Mouse (Mus musculus): ENCODE measurements around the gene Slc35a3. TPM values are rescaled to one million over a fixed set of nuclear protein-coding genes. Genes with fewer than 3 reads are reported as not detected.
A peak's percentile ranks its signal among the peaks of the same experiment; 100 is the strongest.

Slc35a3 gene
- polyA plus RNA-seq, 2 experiments, result 9.6 to 20.7 TPM

DNA sequence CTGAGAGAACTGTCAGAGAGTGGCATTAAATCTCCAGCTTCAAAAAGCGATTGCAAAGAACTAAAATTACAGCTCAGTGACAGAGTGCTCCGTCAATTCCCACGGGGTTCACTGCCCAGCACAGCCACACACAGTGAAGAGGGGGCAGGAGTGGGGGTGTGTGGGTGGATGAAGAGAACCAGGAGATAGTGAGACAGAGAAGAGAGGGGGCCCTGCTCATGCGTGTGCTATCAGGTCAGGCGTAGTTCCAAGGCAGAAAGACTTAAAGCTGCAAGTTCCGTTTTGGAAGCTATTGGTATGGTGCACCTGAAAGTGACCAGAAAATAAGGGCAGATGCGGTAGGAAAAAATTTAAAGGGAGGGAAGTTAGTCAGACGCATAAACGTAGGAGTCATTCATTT is 1.7 kb downstream of the Slc35a3 start:
- Histone ChIP-seq H3K4me3 (replicated peaks; ENCODE audit: low read length) (peak overlapping the region; percentile 96), H3K4me1 (ENCODE audit: control insufficient read depth, insufficient read depth, low read length) (peaks cover 10% of the 10 kb centered on the region), H3K27me3 (ENCODE audit: control insufficient read depth, insufficient read depth, low read length) (no peaks in the 10 kb centered on the region), H3K9me3 (ENCODE audit: control insufficient read depth, low read length) (no peaks in the 10 kb centered on the region), H3K36me3 (ENCODE audit: control insufficient read depth, insufficient read depth, low read length) (peaks cover 9% of the 10 kb centered on the region; the same call in 1 of the 2 replicates), H3K27ac (replicated peaks; ENCODE audit: low read depth, low read length) (no peak overlapping the region), H3K9ac (ENCODE audit: low read depth, low read length, severe bottlenecking) (peak overlapping the region; percentile 95; the same call in 1 of the 2 replicates), H3K4me2 (replicated peaks; ENCODE audit: low read depth, low read length, severe bottlenecking) (peak overlapping the region; percentile 70)
- ATAC-seq (ENCODE audit: low FRiP score, low read depth) (no peak), DNase-seq (ENCODE audit: low spot score) (no peak)
- WGBS, result 45% methylated on average over 9 of the region's 9 CpGs
- no peak for TF ChIP-seq POLR2A (IDR thresholded peaks at IDR 0.05; ENCODE audit: borderline replicate concordance, extremely low read depth, insufficient read depth, insufficient read length)

DNA sequence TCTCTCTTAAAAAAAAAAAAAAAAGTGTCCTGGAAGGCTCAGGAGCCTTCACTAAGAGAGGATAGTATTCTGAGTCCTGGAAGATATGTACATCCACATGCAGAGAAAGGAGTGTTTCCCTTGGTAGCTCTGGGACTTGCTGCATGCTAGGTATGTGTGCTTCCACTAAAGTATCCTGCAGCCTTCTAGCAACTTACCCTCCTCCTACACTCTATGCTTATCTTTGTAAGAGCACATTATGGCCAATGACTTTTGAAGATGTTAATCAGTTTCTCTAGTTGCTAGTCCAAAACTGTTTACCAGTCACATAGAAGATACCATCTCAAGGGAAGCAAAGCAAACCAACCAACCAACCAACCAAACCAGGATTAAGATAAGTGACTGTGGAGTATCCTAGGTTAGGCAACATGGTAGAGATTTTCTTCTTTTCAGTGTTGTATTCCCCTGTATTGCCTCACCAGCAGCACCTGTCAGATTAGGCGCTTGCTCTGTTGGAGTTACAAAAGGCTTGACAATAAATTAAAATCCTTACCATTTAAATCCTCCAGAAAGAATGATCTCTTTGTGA is 6.9 kb downstream of the Slc35a3 start:
- Histone ChIP-seq H3K27ac (replicated peaks; ENCODE audit: low read depth, low read length) (no peak overlapping the region), H3K9me3 (ENCODE audit: control insufficient read depth, low read length) (no peaks in the 10 kb centered on the region), H3K4me1 (ENCODE audit: control insufficient read depth, insufficient read depth, low read length) (peaks cover under 1% of the 10 kb centered on the region; the same call in 1 of the 2 replicates), H3K27me3 (ENCODE audit: control insufficient read depth, insufficient read depth, low read length) (no peaks in the 10 kb centered on the region), H3K4me2 (replicated peaks; ENCODE audit: low read depth, low read length, severe bottlenecking) (no peak overlapping the region), H3K36me3 (ENCODE audit: control insufficient read depth, insufficient read depth, low read length) (peaks cover 13% of the 10 kb centered on the region; the same call in 1 of the 2 replicates), H3K9ac (ENCODE audit: low read depth, low read length, severe bottlenecking) (no peak overlapping the region), H3K4me3 (replicated peaks; ENCODE audit: low read length) (no peak overlapping the region)
- ATAC-seq (ENCODE audit: low FRiP score, low read depth) (no peak), DNase-seq (ENCODE audit: low spot score) (no peak)
- 91% methylated on average over 1 of the region's 1 CpGs for WGBS
- TF ChIP-seq POLR2A (IDR thresholded peaks at IDR 0.05; ENCODE audit: borderline replicate concordance, extremely low read depth, insufficient read depth, insufficient read length), result no peak

DNA sequence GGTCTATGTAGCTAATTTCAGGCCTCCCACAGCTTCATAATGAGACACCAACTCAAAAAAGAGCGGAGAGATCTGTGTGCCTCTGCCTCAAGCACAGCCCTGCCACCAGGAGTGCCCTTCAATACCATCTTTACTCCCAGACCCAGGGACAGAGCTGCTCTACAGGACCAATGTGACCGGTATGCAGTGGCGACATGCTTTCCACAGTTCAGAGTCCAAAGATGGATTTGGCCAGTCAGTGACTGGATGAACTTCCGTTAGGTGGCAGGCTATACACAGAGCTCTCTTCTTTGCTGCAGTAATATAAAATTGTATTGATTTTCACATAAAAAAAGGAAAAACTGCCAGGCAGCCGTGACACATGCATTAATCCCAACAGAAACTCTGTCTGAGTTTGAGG is 8.8 kb downstream of the Slc35a3 start:
- Histone ChIP-seq H3K36me3 (ENCODE audit: control insufficient read depth, insufficient read depth, low read length) (peaks cover 13% of the 10 kb centered on the region; the same call in 1 of the 2 replicates), H3K9ac (ENCODE audit: low read depth, low read length, severe bottlenecking) (no peak overlapping the region), H3K4me1 (ENCODE audit: control insufficient read depth, insufficient read depth, low read length) (no peaks in the 10 kb centered on the region), H3K4me2 (replicated peaks; ENCODE audit: low read depth, low read length, severe bottlenecking) (no peak overlapping the region), H3K27ac (replicated peaks; ENCODE audit: low read depth, low read length) (no peak overlapping the region), H3K4me3 (replicated peaks; ENCODE audit: low read length) (no peak overlapping the region), H3K9me3 (ENCODE audit: control insufficient read depth, low read length) (no peaks in the 10 kb centered on the region), H3K27me3 (ENCODE audit: control insufficient read depth, insufficient read depth, low read length) (no peaks in the 10 kb centered on the region)
- 91% methylated on average over 5 of the region's 5 CpGs for WGBS
- no peak for DNase-seq (ENCODE audit: low spot score)
- ATAC-seq (ENCODE audit: low FRiP score, low read depth), result no peak
- no peak for TF ChIP-seq POLR2A (IDR thresholded peaks at IDR 0.05; ENCODE audit: borderline replicate concordance, extremely low read depth, insufficient read depth, insufficient read length)

DNA sequence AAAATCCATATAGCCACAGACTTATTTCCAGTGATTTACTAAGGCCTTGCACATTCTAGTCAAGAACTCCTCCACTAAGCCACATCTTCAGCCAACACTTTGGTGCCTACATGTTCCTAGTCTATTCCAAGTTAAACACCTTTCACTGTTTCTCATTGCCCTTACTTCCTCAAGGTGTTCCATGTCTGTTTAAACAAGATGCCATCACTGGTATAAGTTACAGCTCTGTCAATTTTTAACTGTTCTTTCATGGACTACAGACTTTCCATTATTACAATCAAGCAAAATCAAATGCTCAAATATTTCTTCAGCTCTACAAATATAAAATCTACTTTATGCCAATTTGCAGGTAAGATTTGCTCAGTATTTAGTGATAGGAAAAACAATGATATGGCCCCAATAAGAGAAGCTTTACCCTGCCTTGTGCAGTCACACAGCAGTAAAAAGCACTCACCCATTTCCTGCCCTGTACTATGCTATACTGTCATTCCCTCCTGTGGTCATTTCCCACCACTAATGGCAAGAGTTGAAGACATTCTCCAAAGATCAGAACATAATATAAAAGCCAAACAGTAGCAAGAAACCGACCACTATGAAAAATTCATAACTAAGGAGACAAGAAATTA is 9.9 kb downstream of the Slc35a3 start:
- WGBS, result 84% methylated on average over 1 of the region's 1 CpGs
- no peak overlapping the region for H3K9ac ChIP-seq (ENCODE audit: low read depth, low read length, severe bottlenecking)
- TF ChIP-seq POLR2A (IDR thresholded peaks at IDR 0.05; ENCODE audit: borderline replicate concordance, extremely low read depth, insufficient read depth, insufficient read length), result no peak
- H3K9me3 ChIP-seq (ENCODE audit: control insufficient read depth, low read length), result no peaks in the 10 kb centered on the region
- no peaks in the 10 kb centered on the region for H3K27me3 ChIP-seq (ENCODE audit: control insufficient read depth, insufficient read depth, low read length)
- no peaks in the 10 kb centered on the region for H3K4me1 ChIP-seq (ENCODE audit: control insufficient read depth, insufficient read depth, low read length)
- ATAC-seq (ENCODE audit: low FRiP score, low read depth) (no peak), DNase-seq (ENCODE audit: low spot score) (no peak)
- peaks cover 13% of the 10 kb centered on the region; the same call in 1 of the 2 replicates for H3K36me3 ChIP-seq (ENCODE audit: control insufficient read depth, insufficient read depth, low read length)
- no peak overlapping the region for H3K4me3 ChIP-seq (replicated peaks; ENCODE audit: low read length)
- H3K4me2 ChIP-seq (replicated peaks; ENCODE audit: low read depth, low read length, severe bottlenecking), result no peak overlapping the region
- no peak overlapping the region for H3K27ac ChIP-seq (replicated peaks; ENCODE audit: low read depth, low read length)

DNA sequence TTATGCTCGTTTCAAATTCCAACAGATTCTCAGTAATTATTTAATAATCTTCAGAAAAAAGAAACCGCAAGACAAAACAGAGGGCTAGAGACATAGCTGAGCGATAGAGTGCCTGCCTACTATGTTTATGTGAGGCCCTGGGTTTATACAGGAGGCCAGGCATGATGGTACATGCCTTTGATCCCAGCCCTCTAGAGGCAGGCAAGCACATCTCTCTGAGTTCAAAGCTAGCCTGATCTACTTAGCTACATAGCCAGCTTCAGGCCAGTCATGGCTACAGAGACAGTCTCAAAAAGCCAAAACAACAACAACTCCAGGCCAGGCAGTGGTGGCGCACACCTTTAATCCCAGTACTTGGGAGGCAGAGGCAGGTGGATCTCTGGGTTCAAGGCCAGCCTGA is 11.0 kb downstream of the Slc35a3 start:
- Histone ChIP-seq H3K36me3 (ENCODE audit: control insufficient read depth, insufficient read depth, low read length) (peaks cover 9% of the 10 kb centered on the region; the same call in 1 of the 2 replicates), H3K9ac (ENCODE audit: low read depth, low read length, severe bottlenecking) (no peak overlapping the region), H3K9me3 (ENCODE audit: control insufficient read depth, low read length) (no peaks in the 10 kb centered on the region), H3K27me3 (ENCODE audit: control insufficient read depth, insufficient read depth, low read length) (no peaks in the 10 kb centered on the region), H3K4me1 (ENCODE audit: control insufficient read depth, insufficient read depth, low read length) (no peaks in the 10 kb centered on the region), H3K4me3 (replicated peaks; ENCODE audit: low read length) (no peak overlapping the region), H3K27ac (replicated peaks; ENCODE audit: low read depth, low read length) (no peak overlapping the region), H3K4me2 (replicated peaks; ENCODE audit: low read depth, low read length, severe bottlenecking) (no peak overlapping the region)
- DNase-seq (ENCODE audit: low spot score) (no peak), ATAC-seq (ENCODE audit: low FRiP score, low read depth) (no peak)
- 90% methylated on average over 4 of the region's 4 CpGs for WGBS
- no peak for TF ChIP-seq POLR2A (IDR thresholded peaks at IDR 0.05; ENCODE audit: borderline replicate concordance, extremely low read depth, insufficient read depth, insufficient read length)

Data from limb, embryonic 14.5 days (tissue).